Mouse (Mus musculus) heart, postnatal 0 days (tissue): ENCODE measurements around the gene Scrt2.

Experiments used
- CTCF ChIP-seq: IDR thresholded peaks from 2 replicates; pipeline ENCODE4 v1.5.1; 2016; ENCODE audit warnings: antibody characterized with exemption, control low read depth, low read depth
- EP300 ChIP-seq: IDR thresholded peaks from 2 replicates; pipeline ENCODE4 v1.6.1; 2016; ENCODE audit warnings: antibody characterized with exemption, low read depth

- TF ChIP-seq CTCF = no peak
- TF ChIP-seq EP300 = no peak
These were observed 5.8 kb downstream of the Scrt2 start for GRCm38 (mm10) chr2:152087111-152087510.
